Mouse (Mus musculus): ENCODE measurements at regions not wholly inside any gene's neighbourhood (a gene's known extent, or its start where the extent isn't known, plus 50 kb on each side); places are given as distances from the start of the nearest gene placed in this dataset.

- in situ Hi-C loops (cut with MboI; ENCODE audit: low sequenced_read_pairs): no loop called here
These were observed 106.7 kb downstream of the Cpeb2 start for GRCm38 (mm10) chr5:43339671-43340070.

- in situ Hi-C loops (cut with MboI; ENCODE audit: low sequenced_read_pairs): no loop called here
These were observed 108.5 kb downstream of the Cpeb2 start for GRCm38 (mm10) chr5:43341475-43341874.

- in situ Hi-C loops (cut with MboI; ENCODE audit: low sequenced_read_pairs): no loop called here
These were observed 111.5 kb downstream of the Cpeb2 start for GRCm38 (mm10) chr5:43344441-43344840.

DNA sequence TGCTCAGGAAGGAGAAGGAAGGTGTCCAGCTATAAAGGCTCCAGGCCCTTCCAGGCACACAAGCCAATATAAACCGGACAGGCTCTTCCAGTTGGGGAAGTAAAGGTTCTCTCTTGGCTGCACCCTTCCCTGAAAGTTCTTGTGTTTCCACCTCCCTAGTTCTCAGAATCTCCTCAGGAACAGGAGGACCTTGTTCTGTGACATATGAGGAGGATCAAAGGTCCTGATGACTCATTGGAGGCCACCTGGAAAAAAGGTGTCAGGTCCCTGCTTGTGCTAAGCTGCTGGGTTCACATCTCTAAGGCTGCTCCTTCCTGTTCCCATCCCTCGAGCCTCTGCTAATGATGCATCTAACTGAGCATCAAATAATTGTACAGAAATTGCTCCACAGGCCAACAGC lies 118.0 kb downstream of the Cpeb2 start:
- in situ Hi-C loops (cut with MboI; ENCODE audit: low sequenced_read_pairs): loop anchor here (25.0 kb wide), 1 partner anchor 1464 kb away; no protein-coding TSS in a partner anchor

DNA sequence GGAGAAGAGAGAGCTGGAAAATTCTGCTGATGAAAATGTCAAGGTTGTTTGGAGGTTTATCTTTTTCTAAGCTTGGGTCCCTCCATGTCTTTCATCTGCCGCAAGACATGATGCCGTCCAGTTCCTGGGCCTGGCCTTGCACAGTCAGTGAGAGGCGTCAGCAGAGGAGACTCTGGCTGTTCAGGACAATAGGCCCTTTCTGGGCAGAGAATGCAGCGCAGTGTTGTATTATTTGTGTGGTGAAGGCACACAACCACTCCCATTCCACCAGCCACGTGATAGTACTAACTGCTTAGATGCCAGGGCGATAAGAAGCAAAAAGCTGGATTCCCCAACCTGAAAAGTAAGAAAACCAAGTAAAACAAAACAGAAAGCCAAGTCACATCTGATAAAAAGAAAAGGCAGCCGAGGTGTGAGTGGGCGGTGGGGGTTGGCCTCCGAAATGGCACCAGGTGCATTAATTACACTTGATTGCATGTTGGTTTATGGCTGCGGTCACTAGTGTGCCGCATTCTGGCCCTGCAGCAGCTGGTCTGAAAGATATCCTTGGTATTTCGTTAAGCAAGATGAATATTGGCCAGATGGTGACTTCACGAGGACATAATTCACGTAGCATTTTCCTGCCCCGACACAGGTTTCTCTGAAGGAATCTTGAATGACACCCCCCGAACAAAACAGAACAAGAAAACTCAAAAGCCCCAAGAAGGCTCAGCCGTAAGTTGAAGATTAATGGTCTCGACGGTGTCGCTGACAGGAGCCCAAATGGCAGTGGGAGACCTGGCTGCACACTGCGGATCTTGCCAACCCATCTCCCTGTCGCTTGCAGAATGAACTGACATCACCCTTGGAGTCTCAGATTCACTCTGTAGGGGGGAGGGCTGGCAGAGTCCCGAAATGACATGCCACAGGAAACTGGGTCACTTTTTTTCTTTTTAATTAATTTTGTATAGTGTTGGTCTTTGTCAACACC lies 120.3 kb downstream of the Cpeb2 start:
- in situ Hi-C loops (cut with MboI; ENCODE audit: low sequenced_read_pairs): loop anchor here (25.0 kb wide), 1 partner anchor 1466 kb away; no protein-coding TSS in a partner anchor

DNA sequence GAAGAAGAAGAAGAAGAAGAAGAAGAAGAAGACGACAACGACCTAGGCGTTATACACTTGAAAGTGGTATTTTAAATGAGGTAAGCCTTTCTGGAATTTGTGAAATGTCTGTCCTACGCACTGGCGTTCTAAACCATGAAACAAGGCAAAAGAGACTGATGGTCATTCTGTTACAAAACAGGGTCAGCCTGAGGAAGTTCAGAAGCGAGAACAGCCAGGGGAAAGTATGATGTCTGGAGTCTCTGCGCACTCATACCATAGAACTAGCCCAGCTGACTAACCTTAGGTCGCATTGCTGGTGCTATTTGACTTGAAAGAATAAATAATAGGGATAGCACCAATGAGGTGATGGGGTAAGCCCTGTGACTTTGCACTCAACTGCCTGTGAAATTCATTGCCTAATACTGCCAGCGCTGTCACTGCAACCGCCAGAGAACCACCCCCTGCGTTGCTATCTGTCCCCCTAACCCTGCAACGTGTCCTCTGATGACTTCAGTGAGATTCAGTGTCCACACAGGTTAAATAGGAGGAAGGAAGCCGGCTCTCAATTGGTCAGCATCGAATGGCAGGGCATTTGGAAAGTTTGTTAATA lies 121.5 kb downstream of the Cpeb2 start:
- in situ Hi-C loops (cut with MboI; ENCODE audit: low sequenced_read_pairs): loop anchor here (25.0 kb wide), 1 partner anchor 1467 kb away; no protein-coding TSS in a partner anchor

DNA sequence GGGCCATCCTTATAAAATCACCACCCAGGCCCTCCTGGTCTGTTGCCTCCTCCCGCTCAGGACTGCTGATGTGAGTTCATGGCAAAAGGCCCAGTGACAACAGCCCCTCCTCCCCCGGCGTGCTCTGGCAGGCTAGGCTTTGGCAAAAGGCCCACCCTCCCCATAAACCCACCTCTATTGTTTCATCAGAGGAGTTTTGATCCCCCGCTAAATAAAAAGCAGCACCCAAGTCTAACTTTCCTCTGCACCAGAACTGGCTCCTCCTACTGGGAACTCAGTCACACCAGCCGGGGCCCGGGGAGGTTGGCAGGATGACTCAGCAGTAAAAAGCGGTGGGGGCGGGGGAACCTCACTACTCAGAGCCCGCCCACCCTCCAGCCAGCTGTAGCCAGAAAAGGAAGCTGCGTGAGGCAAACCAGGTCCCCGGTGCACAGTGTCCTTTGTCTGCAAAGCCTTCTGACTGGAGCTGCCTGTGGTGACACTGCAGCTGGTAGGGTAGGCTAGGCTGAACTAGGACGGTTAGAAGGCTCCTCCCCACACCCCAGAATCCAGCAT lies 122.1 kb downstream of the Cpeb2 start:
- in situ Hi-C loops (cut with MboI; ENCODE audit: low sequenced_read_pairs): loop anchor here (25.0 kb wide), 1 partner anchor 1468 kb away; no protein-coding TSS in a partner anchor

DNA sequence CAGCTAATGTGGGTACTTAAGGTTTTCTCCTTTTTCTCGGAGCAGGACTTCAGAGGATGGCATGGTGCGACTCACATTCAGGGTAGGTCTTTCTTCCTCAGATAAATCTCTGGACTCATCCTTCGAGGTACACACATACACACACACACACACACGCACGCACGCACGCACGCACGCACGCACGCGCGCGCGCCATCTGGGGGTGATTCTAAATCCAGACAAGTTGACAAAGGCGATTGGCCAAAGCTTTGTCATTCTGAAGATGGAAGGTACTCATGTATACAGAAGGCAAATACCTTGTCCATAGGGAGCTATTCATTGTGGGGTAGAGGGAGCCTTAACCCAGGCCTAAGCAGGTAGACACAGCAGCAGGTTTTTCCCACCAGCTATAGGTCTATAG lies 122.9 kb downstream of the Cpeb2 start:
- in situ Hi-C loops (cut with MboI; ENCODE audit: low sequenced_read_pairs): loop anchor here (25.0 kb wide), 1 partner anchor 1469 kb away; no protein-coding TSS in a partner anchor

DNA sequence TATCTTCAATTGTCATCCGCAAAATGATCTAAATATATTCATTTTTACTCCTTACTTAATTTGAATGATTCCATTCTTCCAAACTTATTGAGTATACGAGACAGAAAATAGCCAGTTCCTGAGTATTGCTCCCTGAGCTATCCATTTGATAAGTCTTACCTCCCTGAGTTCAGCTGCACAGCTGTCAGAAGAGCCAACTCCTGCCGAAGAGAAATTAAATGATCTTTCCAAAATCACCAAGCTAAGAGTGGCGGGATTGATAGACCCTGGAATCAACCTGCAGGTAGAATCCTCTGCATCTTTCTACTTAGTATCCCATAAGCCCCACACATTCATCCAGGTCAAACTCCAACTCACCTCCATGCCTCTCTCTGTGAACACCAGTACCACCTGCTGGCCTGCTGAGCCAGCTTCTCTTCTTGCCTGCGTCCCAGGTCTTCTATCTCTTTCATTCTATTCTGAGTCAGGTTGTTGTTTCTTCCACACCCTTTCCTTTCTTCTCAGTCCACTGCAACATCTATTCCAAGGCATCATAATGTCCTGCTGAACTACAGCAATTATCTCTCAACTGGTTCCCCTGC lies 124.2 kb downstream of the Cpeb2 start:
- in situ Hi-C loops (cut with MboI; ENCODE audit: low sequenced_read_pairs): loop anchor here (25.0 kb wide), 1 partner anchor 1470 kb away; no protein-coding TSS in a partner anchor

DNA sequence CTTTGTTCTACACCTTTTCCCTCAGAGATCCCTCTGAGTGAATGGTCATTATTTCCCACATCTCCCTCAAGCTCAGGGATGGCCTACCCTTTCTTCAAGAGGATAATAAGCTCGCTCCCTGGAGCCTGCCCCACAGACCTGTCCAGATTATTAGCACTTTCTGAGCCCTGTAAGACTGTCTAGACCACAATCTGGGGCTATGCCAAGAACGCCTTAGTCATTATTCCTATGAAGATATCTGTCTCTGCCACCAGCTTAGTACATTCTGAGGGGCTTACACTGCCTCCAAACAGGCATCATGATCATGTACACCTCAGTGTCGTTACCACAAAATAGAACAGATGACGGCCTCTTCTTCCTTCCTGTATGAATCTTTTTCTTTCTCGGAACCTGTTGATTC lies 124.9 kb downstream of the Cpeb2 start:
- in situ Hi-C loops (cut with MboI; ENCODE audit: low sequenced_read_pairs): loop anchor here (25.0 kb wide), 1 partner anchor 1471 kb away; no protein-coding TSS in a partner anchor

GRCm38 (mm10) chr5:43358928-43359765 lies 126.2 kb downstream of the Cpeb2 start:
- in situ Hi-C loops (cut with MboI; ENCODE audit: low sequenced_read_pairs): loop anchor here (25.0 kb wide), 1 partner anchor 1472 kb away; no protein-coding TSS in a partner anchor

GRCm38 (mm10) chr5:43360298-43360697 lies 127.3 kb downstream of the Cpeb2 start:
- in situ Hi-C loops (cut with MboI; ENCODE audit: low sequenced_read_pairs): loop anchor here (25.0 kb wide), 1 partner anchor 1473 kb away; no protein-coding TSS in a partner anchor

GRCm38 (mm10) chr5:43361026-43361425 lies 128.1 kb downstream of the Cpeb2 start:
- in situ Hi-C loops (cut with MboI; ENCODE audit: low sequenced_read_pairs): loop anchor here (25.0 kb wide), 1 partner anchor 1474 kb away; no protein-coding TSS in a partner anchor

DNA sequence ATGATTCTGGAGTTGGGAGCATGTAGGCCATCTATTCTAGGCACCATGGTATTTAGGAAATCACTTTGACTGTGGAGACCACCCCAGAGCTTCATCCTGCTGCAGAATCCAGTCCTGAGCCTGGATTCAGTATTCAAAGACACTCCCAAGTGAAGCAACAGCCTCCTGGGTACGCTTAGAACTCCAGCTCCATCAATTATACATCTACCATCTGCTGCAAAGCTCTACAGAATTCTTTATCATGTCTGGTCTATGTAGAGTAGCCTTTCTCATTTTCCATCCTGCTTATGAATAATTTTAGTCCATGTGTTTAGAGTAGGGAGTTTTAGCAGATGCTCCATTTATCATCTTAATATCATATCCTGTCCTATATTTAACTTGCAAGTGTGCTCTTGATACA lies 139.4 kb downstream of the Cpeb2 start:
- in situ Hi-C loops (cut with MboI; ENCODE audit: low sequenced_read_pairs): loop anchor here (25.0 kb wide), 1 partner anchor 1485 kb away; no protein-coding TSS in a partner anchor

DNA sequence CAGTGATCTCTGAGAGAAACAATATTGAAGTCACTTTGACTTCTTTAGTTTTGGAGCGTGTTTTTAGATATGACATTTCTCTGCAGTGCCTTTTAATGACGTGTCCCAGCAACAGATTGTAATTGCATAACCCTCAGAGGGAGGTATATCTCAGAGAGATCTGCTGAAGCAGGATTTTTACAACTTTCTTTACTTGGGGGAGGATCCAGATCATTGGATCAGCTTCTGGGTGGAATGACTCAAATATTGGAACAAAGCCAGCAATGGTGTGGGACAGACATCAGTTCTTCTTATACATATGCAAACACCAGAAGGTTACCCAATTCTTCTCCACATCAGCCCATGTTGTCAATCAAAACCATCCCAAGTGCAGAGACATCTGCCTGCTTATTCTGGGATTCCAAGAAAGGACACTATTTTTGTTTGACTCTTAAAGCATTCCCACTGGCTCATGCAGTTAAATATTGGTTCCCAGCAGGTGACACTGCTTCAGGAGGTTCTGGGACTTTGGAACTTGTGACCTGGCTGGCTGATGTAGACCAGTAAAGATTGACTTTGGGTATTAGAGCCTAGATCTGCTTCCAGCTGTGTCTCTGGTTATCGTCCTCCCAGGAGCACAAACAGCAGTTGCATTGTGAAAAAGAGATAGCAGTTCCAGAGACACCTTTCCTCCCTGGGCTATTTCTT lies 130.5 kb upstream of the C1qtnf7 start:
- in situ Hi-C loops (cut with MboI; ENCODE audit: low sequenced_read_pairs): no loop called here

DNA sequence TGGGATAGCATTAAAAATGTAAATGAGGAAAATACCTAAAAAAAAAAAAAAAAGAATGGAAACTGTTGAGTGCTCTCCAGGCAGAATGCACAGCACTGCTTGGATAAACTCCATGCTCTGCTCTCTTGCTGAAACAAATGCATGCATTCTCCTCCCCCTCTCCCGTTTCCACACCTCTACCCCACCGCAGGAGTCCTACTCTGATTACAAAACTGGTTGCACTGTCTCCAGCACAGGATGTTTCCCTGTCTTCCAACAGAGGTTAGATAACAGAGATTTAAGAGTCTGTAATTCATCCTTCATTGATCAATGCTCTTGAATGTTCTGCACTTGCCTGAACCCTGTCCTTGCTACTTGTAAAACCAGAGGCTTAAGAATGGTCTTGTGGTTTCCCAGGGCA lies 124.3 kb upstream of the C1qtnf7 start:
- in situ Hi-C loops (cut with MboI; ENCODE audit: low sequenced_read_pairs): no loop called here

- in situ Hi-C loops (cut with MboI; ENCODE audit: low sequenced_read_pairs): no loop called here
These were observed 123.8 kb upstream of the C1qtnf7 start for GRCm38 (mm10) chr5:43391412-43392029.

DNA sequence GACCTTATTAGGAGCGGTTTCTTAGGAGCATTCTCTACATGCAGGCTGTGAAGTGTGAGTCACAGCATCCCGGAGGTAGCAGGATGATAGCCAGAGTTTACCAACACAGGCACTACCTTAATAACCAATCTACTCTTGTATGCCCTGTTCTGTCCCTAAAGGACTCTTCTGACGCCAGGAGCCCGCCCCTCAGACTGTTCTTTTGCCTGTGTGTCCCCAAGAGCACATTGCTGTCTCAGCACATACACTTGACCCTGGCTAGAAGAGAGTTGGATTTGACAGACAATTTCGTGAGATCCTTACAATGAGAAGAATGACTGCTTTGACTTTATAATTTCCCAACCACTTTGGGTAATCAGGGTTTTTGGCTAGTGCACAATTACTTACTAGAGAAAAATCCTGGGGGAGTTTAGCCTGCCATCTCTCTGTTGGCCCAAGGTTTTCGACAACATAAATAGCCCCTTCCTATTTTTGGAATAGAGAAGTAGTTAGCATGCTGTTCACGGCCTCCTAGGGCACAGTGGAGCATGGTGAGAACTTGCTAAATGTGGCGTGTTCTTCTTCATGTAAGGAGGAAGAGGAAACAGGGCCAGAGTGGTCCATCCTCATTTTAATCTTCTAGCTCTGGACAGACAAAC lies 122.3 kb upstream of the C1qtnf7 start:
- in situ Hi-C loops (cut with MboI; ENCODE audit: low sequenced_read_pairs): no loop called here
